Mouse (Mus musculus): ENCODE data around the gene Ubash3a. TPM values are rescaled to one million over a fixed set of nuclear protein-coding genes. Genes with fewer than 3 reads are reported as not detected.

Ubash3a gene
- not detected in 2 replicates for polyA plus RNA-seq (2012; rRNA removed)

DNA sequence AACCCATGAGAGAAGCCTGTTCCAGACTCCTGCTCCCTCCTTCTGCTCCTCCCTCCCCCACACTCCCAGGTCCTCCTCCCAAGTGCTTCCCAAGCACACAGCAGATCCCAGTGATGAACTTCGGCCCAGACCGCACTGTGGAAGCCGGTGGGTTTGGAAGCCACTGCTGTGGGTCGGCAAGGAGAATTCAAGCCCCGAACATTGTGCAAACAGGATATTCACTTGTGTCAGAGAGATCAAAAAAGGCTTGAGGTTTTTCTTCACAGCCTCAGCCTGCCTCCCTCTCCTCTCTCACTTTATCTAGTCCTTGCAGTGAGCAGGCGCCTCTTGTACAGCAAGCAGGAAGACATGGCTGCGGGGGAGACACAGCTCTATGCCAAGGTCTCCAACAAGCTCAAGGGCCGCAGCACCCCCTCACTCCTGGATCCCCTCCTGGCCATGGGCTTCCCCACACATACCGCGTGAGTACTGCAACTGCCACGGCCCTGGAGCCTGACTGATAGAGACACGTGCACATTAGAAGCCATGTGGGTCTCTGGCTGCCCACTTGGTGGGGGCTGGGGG, at the start of gene Ubash3a:
Ubash3a (plus strand) TSS at position 103 of the 564 bp plus-strand sequence.
- DNase-seq (ENCODE audit: extremely low spot score in 1 of 2, low spot score in 1 of 2): no peak

DNA sequence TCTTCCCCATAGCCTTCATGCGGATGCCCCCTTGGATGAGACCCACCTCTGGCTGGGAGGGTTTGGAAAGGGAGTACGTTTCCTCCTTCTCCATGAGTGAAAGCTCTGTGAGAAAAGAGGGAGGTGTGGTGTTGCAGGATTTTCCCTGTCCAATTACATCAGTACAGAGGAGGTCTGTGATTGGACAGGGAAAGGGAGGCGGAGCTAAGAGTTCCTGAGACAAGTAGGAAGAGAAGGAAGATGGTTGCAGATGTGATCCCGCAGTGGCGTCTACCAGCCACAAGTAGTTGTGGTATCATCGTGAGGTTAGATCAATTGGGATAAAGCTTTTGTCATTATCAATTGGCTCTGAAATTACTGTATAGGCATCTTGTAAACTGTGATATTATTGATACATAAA, 49.8 kb upstream of the Ubash3a start:
- no peak for DNase-seq (ENCODE audit: extremely low spot score in 1 of 2, low spot score in 1 of 2)

DNA sequence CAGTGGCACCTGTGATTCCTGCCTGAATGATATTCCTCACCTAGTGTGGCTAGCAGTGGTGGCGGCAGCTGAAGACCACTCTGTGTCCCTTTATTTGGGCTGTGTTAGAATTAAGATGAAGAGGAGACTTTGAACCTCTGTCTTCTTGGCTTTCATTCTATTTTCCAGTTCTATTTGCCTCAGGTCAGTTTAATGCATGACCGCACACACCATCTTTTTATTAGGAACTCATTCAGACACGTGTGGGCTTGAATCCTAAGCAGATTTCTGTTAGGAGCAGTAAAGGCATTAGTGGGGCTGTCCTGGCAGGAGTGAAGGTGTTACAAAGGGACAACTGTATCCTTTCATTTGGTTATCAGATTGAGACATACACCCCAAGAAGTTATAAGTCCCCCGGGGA, 47.4 kb upstream of the Ubash3a start:
- DNase-seq (ENCODE audit: extremely low spot score in 1 of 2, low spot score in 1 of 2): no peak

DNA sequence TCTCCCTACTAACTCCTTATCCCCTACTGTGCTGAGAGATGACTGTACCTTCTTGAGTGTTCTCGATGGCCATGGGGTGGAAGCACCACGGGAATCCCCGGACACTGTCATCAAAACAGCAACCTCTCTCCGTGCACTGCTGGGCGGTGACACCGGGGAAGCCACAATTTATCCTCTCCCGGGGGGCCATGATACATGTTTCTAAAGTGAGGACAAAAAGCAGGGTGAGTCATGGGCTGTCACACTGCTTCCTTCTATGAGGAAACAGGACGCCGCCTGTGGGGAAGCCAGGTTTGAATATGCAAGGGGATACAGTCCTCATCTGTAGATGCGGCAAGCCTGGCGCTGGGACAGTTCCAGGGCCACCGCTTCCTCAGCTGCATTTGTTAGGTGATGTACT, 45.1 kb upstream of the Ubash3a start:
- no peak for DNase-seq (ENCODE audit: extremely low spot score in 1 of 2, low spot score in 1 of 2)

DNA sequence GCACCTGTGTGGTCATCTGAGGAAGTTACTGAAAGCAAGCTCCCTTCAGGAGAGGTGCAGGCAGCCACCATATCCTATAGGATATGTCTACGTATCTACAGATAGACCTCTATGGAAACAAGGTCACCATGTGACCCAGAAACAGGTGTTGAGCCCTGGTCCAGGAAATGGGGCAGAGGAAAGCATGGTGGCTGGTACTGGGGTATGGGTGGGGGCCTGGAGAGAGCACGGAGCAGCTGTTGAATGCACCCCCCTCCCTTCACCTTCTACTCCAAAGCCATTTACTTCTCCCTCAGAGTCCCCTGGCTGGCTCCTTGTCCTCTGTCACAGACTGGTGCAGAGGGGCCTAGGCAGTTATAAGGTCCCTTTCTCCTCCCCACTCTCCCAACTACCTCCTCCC, 43.9 kb upstream of the Ubash3a start:
- DNase-seq (ENCODE audit: extremely low spot score in 1 of 2, low spot score in 1 of 2): no peak

DNA sequence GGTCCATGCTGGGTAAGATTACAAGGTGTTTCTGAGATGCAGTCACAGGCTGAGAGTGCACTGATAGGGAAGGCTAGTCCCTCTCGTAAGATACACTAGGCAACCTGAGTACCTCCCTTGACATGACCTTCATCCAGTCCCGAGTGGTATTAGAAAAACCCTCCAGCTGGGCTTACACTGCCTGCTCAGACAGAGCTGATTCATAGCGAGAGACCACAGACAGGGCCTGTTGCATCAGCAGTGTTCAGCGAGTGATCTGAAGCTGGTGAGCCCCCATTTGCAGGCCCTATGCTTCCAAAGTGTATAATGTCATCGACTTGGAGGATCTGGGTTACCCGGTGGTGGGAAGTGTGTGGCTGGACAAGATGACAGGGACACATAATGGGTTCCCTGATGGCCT, 42.5 kb upstream of the Ubash3a start, which contains the start of gene Tff1:
Tff1 (minus strand) TSS at position 151 of the 400 bp plus-strand sequence.
- DNase-seq (ENCODE audit: extremely low spot score in 1 of 2, low spot score in 1 of 2): no peak

DNA sequence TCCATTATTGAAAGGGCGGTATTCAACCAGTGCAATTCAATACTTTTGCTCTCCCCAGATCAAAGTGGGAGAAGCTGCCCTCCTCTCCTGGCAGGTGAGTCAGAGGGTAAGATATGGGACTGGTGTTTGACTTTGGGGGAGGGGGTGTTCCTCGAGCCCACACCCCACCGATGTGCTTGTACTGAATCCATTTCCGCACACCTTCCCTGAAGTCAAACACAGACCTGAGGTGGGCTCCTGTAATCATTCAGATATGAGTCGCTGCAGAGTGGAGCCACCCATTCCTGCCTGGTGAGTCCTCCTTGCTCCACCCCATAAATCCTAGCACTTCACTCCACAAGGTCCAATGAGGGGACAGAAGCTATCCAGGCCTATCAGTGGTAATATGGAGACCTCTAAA, 37.9 kb upstream of the Ubash3a start:
- DNase-seq (ENCODE audit: extremely low spot score in 1 of 2, low spot score in 1 of 2): no peak

DNA sequence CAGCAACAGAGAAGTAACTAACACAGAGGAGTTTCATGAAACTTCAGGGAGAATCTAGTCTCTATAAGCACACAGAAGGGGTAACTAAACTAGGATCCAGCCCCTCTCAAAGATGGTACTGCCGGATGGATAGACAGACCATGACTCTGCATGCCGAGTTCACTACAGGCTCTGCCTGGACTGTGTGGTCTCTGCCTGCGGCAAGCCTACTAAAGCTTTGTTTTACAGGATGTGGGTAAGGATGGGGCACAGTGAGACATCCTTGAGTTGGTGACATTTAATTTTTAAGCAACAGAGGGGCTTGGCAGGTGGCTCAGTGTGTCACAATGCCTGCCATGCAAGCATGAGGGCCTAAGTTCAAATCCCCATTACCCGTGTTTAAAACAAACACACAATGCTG, 31.4 kb upstream of the Ubash3a start:
- no peak for DNase-seq (ENCODE audit: extremely low spot score in 1 of 2, low spot score in 1 of 2)

- no peak for DNase-seq (ENCODE audit: extremely low spot score in 1 of 2, low spot score in 1 of 2)
Observed at GRCm38 (mm10) chr17:31181490-31181889, 26.2 kb upstream of the Ubash3a start.

DNA sequence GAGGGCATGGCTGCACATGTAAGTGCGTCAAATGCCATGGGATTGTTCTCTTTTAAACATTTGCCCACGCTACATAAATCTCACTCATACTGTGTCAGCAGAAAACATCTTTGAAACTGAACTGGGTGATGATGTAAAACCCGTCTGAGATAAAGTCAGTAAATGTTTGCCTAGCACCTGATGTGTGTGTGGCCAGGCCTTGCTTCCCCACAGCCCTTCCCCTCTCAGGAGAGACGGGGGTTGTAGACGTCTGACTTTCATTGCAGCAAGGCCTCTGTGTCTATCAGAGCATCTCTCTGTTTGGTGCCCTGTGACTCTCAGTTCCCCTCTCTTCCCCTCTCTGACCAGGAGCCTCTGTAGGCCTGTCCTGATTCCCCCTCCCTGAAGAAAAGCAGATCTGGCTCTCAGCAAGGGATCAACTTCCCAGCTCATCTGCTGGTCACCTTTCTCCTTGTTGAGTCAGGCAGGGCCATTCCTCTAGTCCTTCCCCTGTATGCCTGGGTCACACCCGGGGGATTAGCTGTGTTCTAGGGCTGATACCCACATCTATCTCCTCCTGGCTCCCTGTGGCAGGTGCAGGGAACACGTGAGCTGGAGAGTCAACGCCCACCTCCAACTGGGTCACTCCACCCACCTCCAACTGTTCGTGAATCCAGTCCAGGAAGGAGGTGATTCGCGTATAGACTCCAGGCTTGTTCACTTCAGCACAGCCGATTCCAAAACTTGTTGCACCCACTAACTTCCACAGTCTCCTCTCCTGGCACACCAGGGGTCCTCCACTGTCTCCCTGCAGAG, 24.3 kb upstream of the Ubash3a start:
- DNase-seq (ENCODE audit: extremely low spot score in 1 of 2, low spot score in 1 of 2): peak; percentile 3 to 36

DNA sequence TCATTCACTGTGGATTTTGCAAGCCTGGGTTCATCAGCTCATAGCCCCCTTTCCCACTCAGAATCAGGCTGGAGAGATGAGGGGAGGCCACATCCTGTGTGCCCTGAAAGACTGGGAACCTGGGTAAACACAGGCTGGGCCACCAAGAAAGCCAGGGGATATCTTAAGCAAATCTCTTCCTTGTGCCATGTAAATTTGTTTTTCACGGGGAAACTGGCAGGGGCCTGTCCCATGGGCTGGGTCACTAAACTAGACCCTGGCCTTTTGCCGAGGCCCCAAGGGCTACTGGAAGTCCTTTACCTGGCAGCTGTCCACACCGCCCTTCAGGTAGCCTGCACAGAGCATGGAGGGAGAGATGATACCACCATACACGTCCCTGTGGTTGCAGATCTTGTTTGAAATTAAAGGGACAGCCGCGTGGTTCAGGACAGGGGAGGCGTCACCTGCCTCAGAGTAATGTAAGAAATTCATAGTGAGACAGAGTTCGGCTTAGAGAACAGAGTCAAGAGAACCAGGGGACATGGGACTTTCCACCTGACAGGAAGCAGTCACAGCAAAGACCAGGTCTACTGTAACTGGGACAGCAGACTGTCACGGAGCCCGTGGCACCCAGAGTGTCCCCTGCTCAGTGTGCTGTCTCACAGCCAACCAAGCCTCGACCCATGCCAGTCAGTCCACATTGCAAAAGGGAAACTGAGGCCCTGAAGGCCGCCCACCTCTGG, 23.2 kb upstream of the Ubash3a start:
- DNase-seq (ENCODE audit: extremely low spot score in 1 of 2, low spot score in 1 of 2): no peak

DNA sequence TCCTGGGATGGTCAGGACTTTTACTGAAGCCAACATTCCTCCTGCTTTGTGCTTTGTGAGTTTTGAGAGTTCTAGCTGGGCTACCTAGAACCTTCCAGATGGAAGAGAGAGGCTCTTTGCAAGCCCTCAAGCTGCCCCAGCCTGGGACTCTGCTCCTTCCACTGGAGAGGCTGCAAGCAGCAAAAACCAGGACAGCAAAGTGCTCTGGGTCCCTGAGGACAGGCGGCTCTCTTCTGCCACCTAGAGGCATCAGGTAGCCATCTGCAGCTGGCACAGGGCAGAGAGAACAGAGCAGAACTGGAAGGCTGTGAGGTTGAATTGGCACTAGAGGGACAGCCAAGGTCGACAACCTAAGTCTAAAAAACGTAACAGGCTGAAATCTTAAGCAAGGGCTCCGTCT, 20.3 kb upstream of the Ubash3a start:
- peak; percentile 8 to 82 for DNase-seq (ENCODE audit: extremely low spot score in 1 of 2, low spot score in 1 of 2)

- no peak for DNase-seq (ENCODE audit: extremely low spot score in 1 of 2, low spot score in 1 of 2)
Observed at GRCm38 (mm10) chr17:31191825-31192224, 15.8 kb upstream of the Ubash3a start.

- DNase-seq (ENCODE audit: extremely low spot score in 1 of 2, low spot score in 1 of 2): no peak
Observed at GRCm38 (mm10) chr17:31192663-31193062, 15.0 kb upstream of the Ubash3a start.

- DNase-seq (ENCODE audit: extremely low spot score in 1 of 2, low spot score in 1 of 2): no peak
Observed at GRCm38 (mm10) chr17:31193360-31193759, 14.3 kb upstream of the Ubash3a start.

GRCm38 (mm10) chr17:31195207-31195606, 12.5 kb upstream of the Ubash3a start:
- DNase-seq (ENCODE audit: extremely low spot score in 1 of 2, low spot score in 1 of 2): no peak

DNA sequence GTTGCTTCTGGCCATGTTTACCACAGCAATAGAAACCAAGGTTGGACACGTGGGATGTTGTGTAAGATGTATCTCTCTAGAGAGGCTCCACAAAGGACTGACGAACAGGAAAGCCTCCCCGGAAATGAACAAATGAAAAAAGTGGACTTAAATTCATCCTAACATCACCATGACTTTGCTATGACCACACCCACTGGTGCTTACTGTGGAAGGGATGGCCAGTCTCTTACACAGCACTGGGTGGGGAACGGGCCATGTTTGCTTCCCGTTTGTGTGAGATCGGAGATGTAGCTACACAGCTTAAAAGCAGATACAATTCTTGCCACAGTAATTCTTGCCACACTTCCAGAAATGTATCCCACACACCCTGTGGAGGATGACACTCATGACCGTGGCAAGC, 11.4 kb upstream of the Ubash3a start:
- no peak for DNase-seq (ENCODE audit: extremely low spot score in 1 of 2, low spot score in 1 of 2)

GRCm38 (mm10) chr17:31198877-31199276, 8.8 kb upstream of the Ubash3a start, which contains the start of gene Tmprss3:
Gene Tmprss3 (minus strand): TSS chr17:31198977.
- DNase-seq (ENCODE audit: extremely low spot score in 1 of 2, low spot score in 1 of 2): no peak

DNA sequence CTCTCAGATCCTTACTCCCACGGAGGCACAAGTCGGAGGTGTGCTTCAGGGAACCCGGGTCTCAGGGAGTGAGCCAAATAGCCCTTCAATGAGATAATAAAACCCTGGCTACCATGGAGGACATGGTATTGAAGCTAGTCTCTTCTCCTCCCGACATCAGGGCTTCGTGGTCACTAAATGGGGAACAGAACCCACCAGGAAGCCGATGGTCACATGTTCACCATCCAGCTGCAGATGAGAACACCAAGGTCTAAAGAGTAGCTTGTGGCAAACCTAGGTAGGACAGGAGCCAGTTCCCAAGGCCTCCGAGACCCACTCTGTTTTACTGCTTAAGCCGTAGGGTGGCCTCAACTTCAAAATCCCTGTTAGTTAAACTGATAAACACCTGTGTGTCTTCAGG, 981 bp downstream of the Ubash3a start:
- no peak for DNase-seq (ENCODE audit: extremely low spot score in 1 of 2, low spot score in 1 of 2)

- DNase-seq (ENCODE audit: extremely low spot score in 1 of 2, low spot score in 1 of 2): no peak
Observed at GRCm38 (mm10) chr17:31209376-31209930, 1.8 kb downstream of the Ubash3a start.

GRCm38 (mm10) chr17:31210299-31210698, 2.6 kb downstream of the Ubash3a start:
- no peak for DNase-seq (ENCODE audit: extremely low spot score in 1 of 2, low spot score in 1 of 2)
